Comparison of ENCODE assay signal across 8 mouse cellular contexts in genomic region chr11:118998540-118999265, GRCm38 (mm10). TPM values are rescaled to one million over a fixed set of nuclear protein-coding genes. Genes with fewer than 3 reads are reported as not detected.
DNase-seq lines count a peak whose midpoint lies in the region; ATAC-seq and TF ChIP-seq lines count a peak whose summit lies in the region.

No protein-coding gene starts in this region.

- WGBS in forebrain, postnatal 0 days, result 3% methylated on average over 30 of the region's 30 CpGs
- 8% methylated on average over 30 of the region's 30 CpGs for WGBS in lung, embryonic 15.5 days

- no peaks in the 10 kb centered on the region for H3K9me3 ChIP-seq in ES-Bruce4 (replicated peaks; ENCODE audit: control insufficient read depth, insufficient read depth, low read length, poor library complexity, severe bottlenecking)
- no peaks in the 10 kb centered on the region for H3K9me3 ChIP-seq in forebrain, postnatal 0 days (ENCODE audit: low read length)
- no peaks in the 10 kb centered on the region for H3K9me3 ChIP-seq in lung, embryonic 15.5 days

- H3K4me1 ChIP-seq in ES-Bruce4 (ENCODE audit: control insufficient read depth, insufficient read depth, low read length), result no peaks in the 10 kb centered on the region
- H3K4me1 ChIP-seq in forebrain, postnatal 0 days (ENCODE audit: insufficient read depth), result no peaks in the 10 kb centered on the region
- H3K4me1 ChIP-seq in lung, embryonic 15.5 days, result peaks cover 13% of the 10 kb centered on the region

- intact Hi-C loops in heart, postnatal 36 days (cut with DNase I), result loop anchor here (1.0 kb wide), 1 partner anchor 192 kb away; no protein-coding TSS in a partner anchor

- no peak for TF ChIP-seq EP300 in ES-Bruce4 (IDR thresholded peaks at IDR 0.05; ENCODE audit: insufficient read depth, low read depth, low read length)

- H3K4me2 ChIP-seq in forebrain, postnatal 0 days (ENCODE audit: low read depth), result peak overlapping the region; percentile 51
- peak overlapping the region; percentile 49 for H3K4me2 ChIP-seq in lung, embryonic 15.5 days

- TF ChIP-seq POLR2A in ES-Bruce4 (IDR thresholded peaks at IDR 0.05; ENCODE audit: insufficient read depth, low read length), result no peak

- H3K9ac ChIP-seq in ES-Bruce4 (ENCODE audit: low read depth, poor library complexity, severe bottlenecking), result no peak overlapping the region
- H3K9ac ChIP-seq in forebrain, postnatal 0 days, result peak overlapping the region; percentile 29; the same call in 1 of the 2 replicates
- no peak overlapping the region for H3K9ac ChIP-seq in lung, embryonic 15.5 days

- H3K27ac ChIP-seq in ES-Bruce4 (ENCODE audit: insufficient read depth, low read length), result no peak overlapping the region
- H3K27ac ChIP-seq in forebrain, postnatal 0 days (ENCODE audit: low read depth, low read length), result peak overlapping the region; percentile 24; the same call in 1 of the 2 replicates
- H3K27ac ChIP-seq in lung, embryonic 15.5 days, result no peak overlapping the region

- DNase-seq in cerebellum, adult 11-12 months, result peak; percentile 81
- peak; percentile 97 for DNase-seq in forebrain, postnatal 0 days
- peak; percentile 79 to 82 for DNase-seq in heart, postnatal 36 days
- peak; percentile 83 to 90 for DNase-seq in layer of hippocampus, adult 18-20 months (ENCODE audit: low spot score in 2 of 2)
- DNase-seq in ovary, postnatal 14 days (ENCODE audit: low spot score), result peak; percentile 83
- DNase-seq in thymus, postnatal 10 days (ENCODE audit: low spot score in 2 of 2), result peak; percentile 67 to 80

- peak; percentile 78 for TF ChIP-seq CTCF in ES-Bruce4 (IDR thresholded peaks at IDR 0.05; ENCODE audit: low read depth, low read length)
- TF ChIP-seq CTCF in forebrain, postnatal 0 days (IDR thresholded peaks at IDR 0.05; ENCODE audit: low read depth), result peak; percentile 94

- H3K27me3 ChIP-seq in ES-Bruce4 (ENCODE audit: control insufficient read depth, insufficient read depth, low read length, poor library complexity, severe bottlenecking), result no peaks in the 10 kb centered on the region
- no peaks in the 10 kb centered on the region for H3K27me3 ChIP-seq in forebrain, postnatal 0 days (ENCODE audit: insufficient read depth, low read length)
- peaks cover 24% of the 10 kb centered on the region for H3K27me3 ChIP-seq in lung, embryonic 15.5 days

- no peaks in the 10 kb centered on the region for H3K36me3 ChIP-seq in ES-Bruce4 (ENCODE audit: control insufficient read depth, insufficient read depth, low read length, poor library complexity, severe bottlenecking)
- no peaks in the 10 kb centered on the region for H3K36me3 ChIP-seq in forebrain, postnatal 0 days (ENCODE audit: insufficient read depth)
- no peaks in the 10 kb centered on the region for H3K36me3 ChIP-seq in lung, embryonic 15.5 days

- H3K4me3 ChIP-seq in ES-Bruce4 (ENCODE audit: low read depth, low read length), result peak overlapping the region; percentile 43
- H3K4me3 ChIP-seq in forebrain, postnatal 0 days (ENCODE audit: low read depth, low read length), result peak overlapping the region; percentile 22
- H3K4me3 ChIP-seq in lung, embryonic 15.5 days, result 0 out of 2 replicates have a peak overlapping the region, but pooled peaks have one; percentile 9

- ATAC-seq in forebrain, postnatal 0 days, result peak; percentile 92
- ATAC-seq in lung, embryonic 15.5 days (ENCODE audit: borderline replicate concordance, extremely low read depth, low FRiP score, low TSS enrichment), result peak; percentile 43; the same call in 1 of the 2 replicates

RNA-seq across cellular contexts. Expression of gene Enpp7, which starts 10.7 kb away (rescaled TPM):
- not detected in 2 replicates for polyA plus RNA-seq in ES-Bruce4 (2011; ENCODE audit: insufficient read depth, insufficient read length, low read depth, missing spikeins)
- total RNA-seq in forebrain, postnatal 0 days (2014; rRNA removed), result not detected in 2 replicates
- not detected in 2 replicates for polyA plus RNA-seq in forebrain, postnatal 0 days (2015; fragmentation: Nextera tagmentation; extraction: Ambion mirVana)
- not detected for total RNA-seq in heart, postnatal 36 days (2021)
- total RNA-seq in layer of hippocampus, adult 18-20 months (2021), result not detected
- not detected in 2 replicates for polyA plus RNA-seq in lung, embryonic 15.5 days (2015; fragmentation: Nextera tagmentation; extraction: Ambion mirVana)

RNA-seq across cellular contexts. Expression of gene Cbx2, which starts 24.1 kb away (rescaled TPM):
- polyA plus RNA-seq in ES-Bruce4 (2011; ENCODE audit: insufficient read depth, insufficient read length, low read depth, missing spikeins), result 11.6 and 12.9 TPM in 2 replicates
- 9.2 and 15.2 TPM in 2 replicates for total RNA-seq in forebrain, postnatal 0 days (2014; rRNA removed)
- polyA plus RNA-seq in forebrain, postnatal 0 days (2015; fragmentation: Nextera tagmentation; extraction: Ambion mirVana), result 6.4 TPM in 2 replicates
- 1 to 10 TPM; 3.2 to 3.9 TPM for total RNA-seq in heart, postnatal 36 days (2021)
- total RNA-seq in layer of hippocampus, adult 18-20 months (2021), result 1 to 10 TPM; 2.5 to 2.9 TPM
- polyA plus RNA-seq in lung, embryonic 15.5 days (2015; fragmentation: Nextera tagmentation; extraction: Ambion mirVana), result 36.7 and 38.3 TPM in 2 replicates

RNA-seq across cellular contexts. Expression of gene Cbx8, which starts 42.1 kb away (rescaled TPM):
- polyA plus RNA-seq in ES-Bruce4 (2011; ENCODE audit: insufficient read depth, insufficient read length, low read depth, missing spikeins), result 0.75 and 1.7 TPM in 2 replicates
- total RNA-seq in forebrain, postnatal 0 days (2014; rRNA removed), result 14.2 and 21.9 TPM in 2 replicates
- 5.3 and 8.5 TPM in 2 replicates for polyA plus RNA-seq in forebrain, postnatal 0 days (2015; fragmentation: Nextera tagmentation; extraction: Ambion mirVana)
- 1 to 10 TPM; 5.3 to 9.1 TPM for total RNA-seq in heart, postnatal 36 days (2021)
- 10 to 100 TPM in 1 of 2 experiments, 1 to 10 TPM in 1; 8.7 to 10.9 TPM for total RNA-seq in layer of hippocampus, adult 18-20 months (2021)
- 9.4 and 11.3 TPM in 2 replicates for polyA plus RNA-seq in lung, embryonic 15.5 days (2015; fragmentation: Nextera tagmentation; extraction: Ambion mirVana)
